Mouse (Mus musculus) testis, postnatal 14 days (tissue): ENCODE measurements around the gene Trappc1.

ENCODE experiments used
- DNase-seq: peaks from one replicate; pipeline ENCODE4 v3.0.0; 2021; ENCODE audit warnings: low spot score

The Trappc1 gene

GRCm38 (mm10) chr11:69369990-69370816, 46.4 kb downstream of the Trappc1 start:
- no peak for DNase-seq

GRCm38 (mm10) chr11:69370817-69371215, 47.0 kb downstream of the Trappc1 start:
- DNase-seq = no peak

GRCm38 (mm10) chr11:69371601-69372000, 47.8 kb downstream of the Trappc1 start:
- DNase-seq = no peak

- DNase-seq = peak; percentile 33
These were observed 48.4 kb downstream of the Trappc1 start for GRCm38 (mm10) chr11:69372056-69372779.

GRCm38 (mm10) chr11:69372780-69373170, 49.0 kb downstream of the Trappc1 start:
- DNase-seq = no peak

GRCm38 (mm10) chr11:69373223-69373965, 49.6 kb downstream of the Trappc1 start:
- DNase-seq = no peak
